Mouse (Mus musculus): ENCODE measurements around the gene Gm42688.
"Not testable (repeated sequence)": the region's sequence is repeated elsewhere in the genome, so short reads cannot be mapped to it uniquely, and the experiment has no call there.

GRCm38 (mm10) chr6:83159456-83159855 lies 58.0 kb downstream of the Gm42688 start:
- TF ChIP-seq POLR2A (IDR thresholded peaks at IDR 0.05; ENCODE audit: low read depth, low read length): not testable (repeated sequence)
- TF ChIP-seq CTCF (conservative IDR thresholded peaks at IDR 0.05; ENCODE audit: insufficient read depth, insufficient read length, low read depth, low read length): 0 out of 2 replicates have a peak, but pooled peaks have one; percentile 3
